Mouse (Mus musculus): ENCODE measurements at regions not wholly inside any gene's neighbourhood (a gene's known extent, or its start where the extent isn't known, plus 50 kb on each side); places are given as distances from the start of the nearest gene placed in this dataset.

DNA sequence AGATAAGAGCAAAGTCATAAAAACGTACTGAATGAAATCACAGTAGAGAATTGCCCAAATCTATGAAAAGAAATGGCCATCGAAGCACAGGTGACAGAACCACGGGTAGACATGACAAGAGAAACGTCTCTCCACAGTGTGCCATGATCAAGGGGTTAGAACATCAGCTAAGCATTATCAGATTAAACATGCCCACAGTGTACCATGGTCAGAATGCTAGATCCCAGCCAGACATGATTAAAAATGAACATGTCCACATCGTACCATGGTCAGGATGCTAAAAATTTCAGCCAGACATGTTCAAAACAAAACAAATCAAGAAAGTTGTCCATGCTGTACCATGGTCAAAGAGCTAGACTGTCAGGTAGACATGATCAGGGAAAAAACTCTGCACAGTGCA, 106.8 kb downstream of the S1pr1 start:
- Histone ChIP-seq H3K9ac (replicated peaks; ENCODE audit: low read depth, low read length) (no peak overlapping the region), H3K9me3 (ENCODE audit: control insufficient read depth, low read depth, low read length) (no peaks in the 10 kb centered on the region), H3K4me1 (ENCODE audit: control insufficient read depth, insufficient read depth, low read length) (no peaks in the 10 kb centered on the region), H3K4me2 (replicated peaks; ENCODE audit: low read depth, low read length) (no peak overlapping the region), H3K27me3 (ENCODE audit: control insufficient read depth, insufficient read depth, low read length) (no peaks in the 10 kb centered on the region), H3K27ac (ENCODE audit: low read length) (no peak overlapping the region), H3K36me3 (ENCODE audit: control insufficient read depth, insufficient read depth, low read length) (no peaks in the 10 kb centered on the region), H3K4me3 (ENCODE audit: low read depth, low read length) (no peak overlapping the region)
- WGBS: 86% methylated on average over 5 of the region's 5 CpGs
- ATAC-seq (ENCODE audit: insufficient number of reproducible peaks, insufficient read depth, low FRiP score, low read depth): no peak

DNA sequence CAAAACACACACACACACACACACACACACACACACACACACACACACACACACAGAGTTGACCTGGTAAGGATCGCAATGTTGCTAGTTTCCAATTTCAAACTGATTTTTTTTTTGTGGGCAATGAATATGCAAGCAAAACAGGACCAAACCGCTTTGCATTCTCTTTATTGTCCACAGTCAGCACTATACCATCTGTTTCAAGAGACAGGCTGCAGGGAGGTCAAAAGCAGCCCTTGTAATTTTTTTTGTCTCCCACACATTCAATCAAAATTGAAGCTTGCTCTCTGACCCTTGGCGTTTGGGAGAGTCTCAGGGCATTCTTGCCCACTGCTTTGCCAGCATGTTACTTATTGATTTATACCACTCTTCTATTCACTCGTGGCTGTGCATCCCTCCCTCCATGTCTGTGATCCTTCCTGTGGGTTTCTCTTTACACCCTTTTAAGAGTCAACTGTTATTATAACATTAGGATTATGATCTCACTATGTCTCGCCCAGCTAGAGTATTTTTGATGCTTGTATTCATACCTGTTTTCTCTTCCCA, 110.1 kb downstream of the S1pr1 start:
- ATAC-seq (ENCODE audit: insufficient number of reproducible peaks, insufficient read depth, low FRiP score, low read depth): no peak
- H3K4me3 ChIP-seq (ENCODE audit: low read depth, low read length): no peak overlapping the region
- H3K36me3 ChIP-seq (ENCODE audit: control insufficient read depth, insufficient read depth, low read length): no peaks in the 10 kb centered on the region
- no peak overlapping the region for H3K27ac ChIP-seq (ENCODE audit: low read length)
- H3K9ac ChIP-seq (replicated peaks; ENCODE audit: low read depth, low read length): no peak overlapping the region
- H3K27me3 ChIP-seq (ENCODE audit: control insufficient read depth, insufficient read depth, low read length): no peaks in the 10 kb centered on the region
- no peaks in the 10 kb centered on the region for H3K4me1 ChIP-seq (ENCODE audit: control insufficient read depth, insufficient read depth, low read length)
- 56% methylated on average over 5 of the region's 5 CpGs for WGBS
- H3K9me3 ChIP-seq (ENCODE audit: control insufficient read depth, low read depth, low read length): no peaks in the 10 kb centered on the region
- H3K4me2 ChIP-seq (replicated peaks; ENCODE audit: low read depth, low read length): no peak overlapping the region

DNA sequence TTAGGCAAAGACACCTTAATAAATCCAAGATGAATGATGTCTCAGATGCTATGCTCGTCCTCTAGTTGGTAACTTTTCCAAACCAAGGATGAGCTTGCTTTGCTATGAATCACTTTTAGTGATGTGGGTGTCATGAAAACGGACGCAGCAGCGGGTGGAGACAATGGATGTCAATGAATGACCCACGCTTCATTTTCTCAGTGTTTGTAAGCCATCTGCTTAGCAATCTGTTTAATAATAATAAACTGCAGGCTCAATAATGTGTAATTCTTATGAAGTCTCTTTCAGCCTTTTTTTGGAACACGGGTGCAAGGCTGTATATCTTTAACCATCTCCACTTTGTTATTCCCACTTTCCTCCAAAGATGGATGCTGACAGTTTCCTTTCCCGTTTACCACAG, 110.6 kb downstream of the S1pr1 start:
- Histone ChIP-seq H3K9me3 (ENCODE audit: control insufficient read depth, low read depth, low read length) (no peaks in the 10 kb centered on the region), H3K36me3 (ENCODE audit: control insufficient read depth, insufficient read depth, low read length) (no peaks in the 10 kb centered on the region), H3K27me3 (ENCODE audit: control insufficient read depth, insufficient read depth, low read length) (no peaks in the 10 kb centered on the region), H3K9ac (replicated peaks; ENCODE audit: low read depth, low read length) (no peak overlapping the region), H3K4me3 (ENCODE audit: low read depth, low read length) (no peak overlapping the region), H3K4me2 (replicated peaks; ENCODE audit: low read depth, low read length) (no peak overlapping the region), H3K27ac (ENCODE audit: low read length) (no peak overlapping the region), H3K4me1 (ENCODE audit: control insufficient read depth, insufficient read depth, low read length) (no peaks in the 10 kb centered on the region)
- no peak for ATAC-seq (ENCODE audit: insufficient number of reproducible peaks, insufficient read depth, low FRiP score, low read depth)
- 70% methylated on average over 7 of the region's 7 CpGs for WGBS

DNA sequence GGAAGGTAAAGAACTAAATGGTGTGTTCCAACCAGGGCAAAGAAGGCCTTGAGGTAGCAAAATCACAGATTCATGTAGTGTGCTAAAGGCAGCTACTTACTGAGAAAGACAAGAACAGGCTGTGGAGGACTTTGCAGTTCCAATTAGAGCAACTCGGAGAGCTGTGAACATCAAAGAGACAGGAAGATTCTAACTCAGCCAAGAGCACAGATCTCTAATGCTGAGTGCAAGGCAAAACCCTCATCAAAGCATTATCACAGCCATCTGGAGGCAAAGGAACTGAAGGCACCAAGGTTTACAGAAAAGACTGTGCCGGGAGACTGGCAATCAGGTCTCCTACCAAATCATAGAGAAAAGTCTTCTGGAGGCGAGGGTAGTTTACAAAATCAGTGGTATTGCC, 111.1 kb downstream of the S1pr1 start:
- no peaks in the 10 kb centered on the region for H3K9me3 ChIP-seq (ENCODE audit: control insufficient read depth, low read depth, low read length)
- no peak overlapping the region for H3K4me3 ChIP-seq (ENCODE audit: low read depth, low read length)
- no peak overlapping the region for H3K9ac ChIP-seq (replicated peaks; ENCODE audit: low read depth, low read length)
- H3K4me2 ChIP-seq (replicated peaks; ENCODE audit: low read depth, low read length): no peak overlapping the region
- no peak for ATAC-seq (ENCODE audit: insufficient number of reproducible peaks, insufficient read depth, low FRiP score, low read depth)
- H3K36me3 ChIP-seq (ENCODE audit: control insufficient read depth, insufficient read depth, low read length): no peaks in the 10 kb centered on the region
- 80% methylated on average over 3 of the region's 3 CpGs for WGBS
- no peaks in the 10 kb centered on the region for H3K27me3 ChIP-seq (ENCODE audit: control insufficient read depth, insufficient read depth, low read length)
- no peak overlapping the region for H3K27ac ChIP-seq (ENCODE audit: low read length)
- no peaks in the 10 kb centered on the region for H3K4me1 ChIP-seq (ENCODE audit: control insufficient read depth, insufficient read depth, low read length)

DNA sequence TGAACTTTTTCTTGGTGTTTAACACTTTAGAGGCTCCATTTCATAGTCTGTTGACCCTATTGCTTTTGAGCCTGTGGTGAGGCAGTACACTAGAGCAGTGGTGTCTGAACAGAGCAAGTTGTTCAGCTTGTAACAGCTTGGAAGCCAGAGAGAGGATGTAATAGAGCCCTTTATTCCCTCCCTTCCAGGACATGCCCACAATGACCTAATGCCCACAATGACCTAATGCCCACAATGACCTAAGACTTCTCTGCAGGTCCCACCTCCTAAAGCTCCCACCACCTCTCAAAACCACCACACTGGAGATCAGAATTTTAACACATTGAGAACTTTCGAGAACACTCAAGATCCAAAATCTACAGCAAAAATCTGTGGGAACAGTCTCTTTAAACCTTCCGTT, 115.6 kb downstream of the S1pr1 start:
- 97% methylated on average over 2 of the region's 2 CpGs for WGBS
- no peaks in the 10 kb centered on the region for H3K27me3 ChIP-seq (ENCODE audit: control insufficient read depth, insufficient read depth, low read length)
- H3K4me3 ChIP-seq (ENCODE audit: low read depth, low read length): no peak overlapping the region
- H3K27ac ChIP-seq (ENCODE audit: low read length): no peak overlapping the region
- no peaks in the 10 kb centered on the region for H3K9me3 ChIP-seq (ENCODE audit: control insufficient read depth, low read depth, low read length)
- no peak overlapping the region for H3K9ac ChIP-seq (replicated peaks; ENCODE audit: low read depth, low read length)
- no peak overlapping the region for H3K4me2 ChIP-seq (replicated peaks; ENCODE audit: low read depth, low read length)
- H3K4me1 ChIP-seq (ENCODE audit: control insufficient read depth, insufficient read depth, low read length): no peaks in the 10 kb centered on the region
- no peak for ATAC-seq (ENCODE audit: insufficient number of reproducible peaks, insufficient read depth, low FRiP score, low read depth)
- H3K36me3 ChIP-seq (ENCODE audit: control insufficient read depth, insufficient read depth, low read length): no peaks in the 10 kb centered on the region

DNA sequence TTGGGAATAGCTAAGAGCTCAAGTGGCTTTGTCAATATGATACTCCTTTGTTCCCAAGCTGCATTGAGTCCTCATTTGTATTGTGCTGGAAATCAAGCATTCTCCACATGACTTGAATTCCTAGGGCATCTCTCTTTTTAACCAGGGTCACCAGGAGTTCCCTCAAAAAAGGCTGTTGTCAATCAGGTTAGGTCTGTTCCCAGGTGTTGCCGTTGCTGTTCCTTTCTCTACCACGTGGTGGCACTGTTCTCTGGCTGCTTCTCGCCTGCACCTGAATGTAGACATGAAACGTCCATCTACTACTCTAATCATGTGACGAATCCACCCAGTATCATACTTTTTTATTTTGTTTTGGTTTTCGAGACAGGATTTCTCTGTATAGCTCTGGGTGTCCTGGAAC, 118.3 kb downstream of the S1pr1 start:
- no peak overlapping the region for H3K4me3 ChIP-seq (ENCODE audit: low read depth, low read length)
- no peak overlapping the region for H3K4me2 ChIP-seq (replicated peaks; ENCODE audit: low read depth, low read length)
- 28% methylated on average over 6 of the region's 6 CpGs for WGBS
- no peak overlapping the region for H3K9ac ChIP-seq (replicated peaks; ENCODE audit: low read depth, low read length)
- H3K27ac ChIP-seq (ENCODE audit: low read length): no peak overlapping the region
- no peaks in the 10 kb centered on the region for H3K4me1 ChIP-seq (ENCODE audit: control insufficient read depth, insufficient read depth, low read length)
- no peaks in the 10 kb centered on the region for H3K27me3 ChIP-seq (ENCODE audit: control insufficient read depth, insufficient read depth, low read length)
- ATAC-seq (ENCODE audit: insufficient number of reproducible peaks, insufficient read depth, low FRiP score, low read depth): no peak
- H3K9me3 ChIP-seq (ENCODE audit: control insufficient read depth, low read depth, low read length): no peaks in the 10 kb centered on the region
- H3K36me3 ChIP-seq (ENCODE audit: control insufficient read depth, insufficient read depth, low read length): no peaks in the 10 kb centered on the region

DNA sequence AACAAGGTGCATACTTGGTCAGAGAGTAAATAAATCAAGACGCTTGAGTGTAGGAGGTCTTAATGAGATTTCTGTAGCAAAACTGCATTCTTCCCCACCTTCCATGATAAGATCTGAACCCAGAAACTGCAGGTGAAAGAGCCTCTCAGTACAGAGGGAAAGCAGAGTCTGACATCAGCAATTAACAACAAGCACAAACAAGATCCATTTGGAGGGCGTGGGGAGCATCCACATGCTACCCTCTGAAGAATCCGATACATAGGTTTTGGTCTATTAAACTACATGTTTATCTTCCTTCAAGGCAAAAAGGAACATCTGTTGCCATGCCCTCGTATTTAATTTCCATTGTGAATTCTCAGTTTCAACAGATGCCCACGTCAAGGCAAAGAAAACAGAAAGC, 124.2 kb downstream of the S1pr1 start:
- no peaks in the 10 kb centered on the region for H3K4me1 ChIP-seq (ENCODE audit: control insufficient read depth, insufficient read depth, low read length)
- H3K9me3 ChIP-seq (ENCODE audit: control insufficient read depth, low read depth, low read length): no peaks in the 10 kb centered on the region
- 66% methylated on average over 5 of the region's 5 CpGs for WGBS
- H3K4me2 ChIP-seq (replicated peaks; ENCODE audit: low read depth, low read length): no peak overlapping the region
- no peaks in the 10 kb centered on the region for H3K36me3 ChIP-seq (ENCODE audit: control insufficient read depth, insufficient read depth, low read length)
- no peaks in the 10 kb centered on the region for H3K27me3 ChIP-seq (ENCODE audit: control insufficient read depth, insufficient read depth, low read length)
- ATAC-seq (ENCODE audit: insufficient number of reproducible peaks, insufficient read depth, low FRiP score, low read depth): no peak
- H3K4me3 ChIP-seq (ENCODE audit: low read depth, low read length): no peak overlapping the region
- no peak overlapping the region for H3K27ac ChIP-seq (ENCODE audit: low read length)
- no peak overlapping the region for H3K9ac ChIP-seq (replicated peaks; ENCODE audit: low read depth, low read length)

DNA sequence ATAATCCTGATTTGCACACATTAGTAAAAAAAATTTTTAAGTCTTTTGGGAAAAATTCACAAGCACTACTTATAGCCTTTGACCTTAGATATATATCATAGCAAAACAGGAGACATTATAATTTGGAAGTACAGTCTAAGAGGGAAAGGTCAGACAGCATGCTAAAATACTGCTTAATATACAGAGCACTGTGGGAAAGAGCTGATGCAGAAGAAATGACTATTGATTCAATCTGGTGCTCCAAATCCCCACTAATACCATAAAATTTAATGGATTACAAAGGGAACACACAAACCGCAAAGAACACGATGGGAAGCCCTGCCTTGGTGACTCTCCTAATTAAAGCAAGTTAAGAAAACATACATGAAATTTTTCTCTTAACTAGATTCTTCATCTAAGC, 126.3 kb downstream of the S1pr1 start:
- no peaks in the 10 kb centered on the region for H3K4me1 ChIP-seq (ENCODE audit: control insufficient read depth, insufficient read depth, low read length)
- no peaks in the 10 kb centered on the region for H3K9me3 ChIP-seq (ENCODE audit: control insufficient read depth, low read depth, low read length)
- no peaks in the 10 kb centered on the region for H3K36me3 ChIP-seq (ENCODE audit: control insufficient read depth, insufficient read depth, low read length)
- H3K4me3 ChIP-seq (ENCODE audit: low read depth, low read length): no peak overlapping the region
- H3K4me2 ChIP-seq (replicated peaks; ENCODE audit: low read depth, low read length): no peak overlapping the region
- 78% methylated on average over 2 of the region's 2 CpGs for WGBS
- H3K27me3 ChIP-seq (ENCODE audit: control insufficient read depth, insufficient read depth, low read length): no peaks in the 10 kb centered on the region
- no peak for ATAC-seq (ENCODE audit: insufficient number of reproducible peaks, insufficient read depth, low FRiP score, low read depth)
- H3K9ac ChIP-seq (replicated peaks; ENCODE audit: low read depth, low read length): no peak overlapping the region
- no peak overlapping the region for H3K27ac ChIP-seq (ENCODE audit: low read length)

DNA sequence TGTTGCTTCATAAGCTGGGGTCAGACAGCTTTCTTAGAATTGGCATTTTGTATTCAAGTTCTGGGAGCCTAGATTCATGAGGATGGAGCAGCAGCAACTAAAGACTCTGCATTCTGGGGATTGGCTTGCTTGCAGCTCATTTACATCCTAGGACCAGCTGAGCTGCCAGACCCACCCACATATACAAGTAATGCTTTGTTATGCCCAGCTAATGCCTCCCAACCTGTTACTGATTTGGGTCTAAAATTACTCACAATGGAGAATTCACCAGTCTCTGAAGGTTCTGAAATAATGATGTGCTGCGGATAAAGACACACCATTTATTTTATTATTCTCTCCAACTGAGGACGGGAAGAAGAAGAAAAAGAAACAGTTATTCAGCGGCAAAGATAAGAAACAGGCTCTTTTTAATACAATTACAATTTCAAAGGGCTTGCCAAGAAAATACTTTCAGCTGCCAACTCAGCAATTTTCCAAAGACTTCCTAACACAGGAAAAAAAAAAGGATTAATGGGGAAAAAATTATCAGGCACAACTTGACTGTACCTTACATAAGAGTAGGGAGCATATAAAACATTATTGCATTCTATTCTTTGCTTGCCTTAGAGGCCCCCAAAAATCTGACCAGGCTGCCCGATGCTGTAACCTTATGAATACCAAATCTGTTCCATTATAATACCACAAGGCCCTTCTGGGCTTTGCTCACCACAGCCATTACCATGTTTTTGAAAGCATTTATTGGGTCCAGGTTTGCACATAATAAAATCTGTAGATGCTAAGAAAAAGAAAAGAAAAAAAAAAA, 134.5 kb downstream of the S1pr1 start:
- Histone ChIP-seq H3K9ac (replicated peaks; ENCODE audit: low read depth, low read length) (no peak overlapping the region), H3K27me3 (ENCODE audit: control insufficient read depth, insufficient read depth, low read length) (no peaks in the 10 kb centered on the region), H3K36me3 (ENCODE audit: control insufficient read depth, insufficient read depth, low read length) (no peaks in the 10 kb centered on the region), H3K4me2 (replicated peaks; ENCODE audit: low read depth, low read length) (no peak overlapping the region), H3K27ac (ENCODE audit: low read length) (no peak overlapping the region), H3K4me1 (ENCODE audit: control insufficient read depth, insufficient read depth, low read length) (no peaks in the 10 kb centered on the region), H3K9me3 (ENCODE audit: control insufficient read depth, low read depth, low read length) (no peaks in the 10 kb centered on the region), H3K4me3 (ENCODE audit: low read depth, low read length) (no peak overlapping the region)
- 60% methylated on average over 4 of the region's 4 CpGs for WGBS
- no peak for ATAC-seq (ENCODE audit: insufficient number of reproducible peaks, insufficient read depth, low FRiP score, low read depth)
